Mouse (Mus musculus) urinary bladder, postnatal 14 days (tissue): Measurements from ENCODE around the gene Cry2.
"Not testable (repeated sequence)": the region's sequence is repeated elsewhere in the genome, so short reads cannot be mapped to it uniquely, and the experiment has no call there.

Experiments used
- DNase-seq: peaks from one replicate; pipeline ENCODE4 v3.0.0; 2021; ENCODE audit warnings: low spot score

The Cry2 gene

GRCm38 (mm10) chr2:92433578-92434374 lies at the start of gene Cry2:
Gene Cry2 (minus strand): TSS chr2:92434043.
- peak; percentile 99 for DNase-seq

DNA sequence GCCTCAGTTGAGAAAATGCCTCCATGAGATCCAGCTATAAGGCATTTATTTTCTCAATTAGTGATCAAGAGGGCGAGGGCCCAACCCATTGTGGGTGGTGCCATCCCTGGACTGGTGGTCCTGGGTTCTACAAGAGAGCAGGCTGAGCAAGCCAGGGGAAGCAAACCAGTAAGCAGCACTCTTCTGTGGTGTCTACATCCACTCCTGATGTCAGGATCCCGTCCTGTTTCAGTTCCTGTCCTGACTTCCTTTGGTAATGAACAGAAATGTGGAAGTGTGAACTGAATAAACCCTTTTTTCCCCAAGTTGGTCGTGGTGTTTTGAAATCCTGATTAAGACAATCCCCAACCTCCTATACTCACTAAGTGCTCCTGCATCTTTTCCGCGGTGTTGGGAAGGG lies 49.7 kb upstream of the Cry2 start:
- no peak for DNase-seq

DNA sequence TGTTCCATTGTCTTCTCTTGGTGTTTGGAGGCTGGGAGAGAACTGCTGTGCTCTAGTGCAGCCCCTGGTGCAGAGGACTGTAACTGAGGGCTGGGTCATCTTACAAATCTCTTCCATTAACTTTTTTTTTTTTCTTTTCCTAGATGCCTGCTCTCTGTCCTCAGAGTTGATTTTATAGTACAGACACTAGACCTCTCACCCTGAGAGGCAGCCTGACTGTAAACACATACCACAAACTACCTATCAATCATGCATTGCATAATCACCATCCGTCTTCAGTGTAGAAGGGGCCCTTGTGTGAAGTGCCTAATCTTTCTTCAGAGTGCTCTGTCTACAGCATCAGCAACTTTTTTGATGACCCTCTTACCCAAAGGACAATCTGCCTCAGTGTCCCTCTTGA lies 48.7 kb upstream of the Cry2 start:
- no peak for DNase-seq

DNA sequence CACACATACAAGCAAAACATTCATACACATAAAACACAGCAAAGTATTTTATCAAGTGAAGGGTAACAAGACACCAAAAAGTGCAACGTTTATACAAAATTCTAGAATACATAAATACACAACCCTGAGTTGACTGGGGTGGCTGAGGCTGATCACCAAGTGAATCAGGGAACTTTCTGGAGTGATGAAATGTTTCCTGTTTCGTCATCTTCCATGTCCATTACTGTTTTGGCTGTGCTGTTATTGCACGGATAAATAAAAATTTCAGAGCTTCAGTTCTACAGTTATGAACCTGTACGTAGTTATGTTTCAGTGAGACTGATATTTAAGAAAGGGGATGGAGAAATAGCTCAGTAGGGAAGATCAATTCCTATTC lies 44.5 kb upstream of the Cry2 start:
- no peak for DNase-seq

DNA sequence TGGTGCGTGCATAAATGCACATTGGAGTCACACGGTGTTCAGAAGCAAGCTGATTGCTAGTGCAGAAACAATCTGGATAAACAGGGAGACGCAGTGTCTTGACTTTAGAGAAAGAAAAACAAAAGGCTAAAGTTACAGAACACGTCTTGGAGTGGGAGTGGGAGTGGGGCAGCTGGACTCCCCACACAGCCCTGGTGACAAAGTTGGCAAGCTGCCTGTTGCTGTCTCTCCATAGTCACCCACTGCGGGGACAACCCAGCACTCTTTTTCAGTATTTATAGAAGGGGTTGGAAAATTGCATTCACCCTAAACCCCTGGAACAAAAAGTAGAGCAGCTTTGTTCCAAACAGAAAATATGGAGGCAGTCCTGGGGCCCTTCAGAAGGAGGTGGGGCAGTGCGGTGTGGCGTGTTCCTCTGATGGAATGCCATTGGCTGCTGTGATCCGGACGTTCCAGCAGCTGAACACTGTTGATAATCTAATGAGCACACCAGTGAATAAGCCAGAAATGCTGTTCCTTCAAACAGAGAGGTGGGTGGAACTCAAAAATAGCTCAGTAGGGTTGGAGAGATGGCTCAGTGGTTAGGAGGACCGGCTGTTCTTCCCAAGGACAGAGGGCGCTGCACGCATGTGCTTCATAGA lies 43.9 kb upstream of the Cry2 start:
- no peak for DNase-seq

- DNase-seq, result not testable (repeated sequence)
Observed at GRCm38 (mm10) chr2:92476580-92476979, 42.7 kb upstream of the Cry2 start.

DNA sequence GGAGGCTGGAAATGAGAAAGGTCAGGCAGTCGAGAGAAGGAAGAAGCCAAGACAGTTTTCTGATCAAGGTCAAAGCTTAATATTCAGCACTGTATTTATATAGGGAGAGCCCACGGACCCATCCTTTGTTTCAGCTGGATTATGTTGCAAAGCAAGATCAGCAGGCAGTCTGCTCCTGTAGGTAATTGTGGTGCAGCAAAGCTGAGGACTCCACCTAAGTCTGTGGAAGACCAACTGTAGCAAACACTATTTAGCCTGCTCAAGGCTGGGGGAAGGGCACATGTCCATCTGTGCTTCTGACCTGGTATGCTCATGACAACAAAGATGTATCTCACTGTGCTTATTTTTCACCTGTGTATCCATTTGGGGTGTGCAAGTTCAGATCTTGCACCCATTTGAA lies 41.9 kb upstream of the Cry2 start:
- DNase-seq, result no peak

- no peak for DNase-seq
Observed at GRCm38 (mm10) chr2:92474920-92475319, 41.1 kb upstream of the Cry2 start.

GRCm38 (mm10) chr2:92471886-92472670 lies 38.2 kb upstream of the Cry2 start:
- no peak for DNase-seq

DNA sequence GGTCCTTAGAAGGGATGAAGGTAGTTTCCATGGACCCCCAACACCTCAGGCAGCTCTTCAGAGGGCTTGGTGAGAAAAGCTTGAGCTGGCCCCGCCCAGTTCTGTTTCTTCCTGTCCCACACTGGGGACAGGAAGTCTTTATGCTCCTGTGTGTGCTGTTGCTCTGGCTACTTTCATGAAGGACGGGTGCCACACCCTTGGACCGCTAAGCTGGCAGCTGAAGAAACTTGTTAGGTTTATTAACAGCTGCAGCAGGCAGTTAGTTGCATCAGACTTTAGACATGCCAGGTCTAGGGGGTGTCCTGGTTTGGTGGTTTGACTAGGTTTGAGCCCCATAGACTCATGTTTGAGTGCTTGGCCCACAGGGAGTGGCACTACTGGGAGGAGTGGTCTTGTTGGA lies 30.8 kb upstream of the Cry2 start:
- DNase-seq, result no peak

DNA sequence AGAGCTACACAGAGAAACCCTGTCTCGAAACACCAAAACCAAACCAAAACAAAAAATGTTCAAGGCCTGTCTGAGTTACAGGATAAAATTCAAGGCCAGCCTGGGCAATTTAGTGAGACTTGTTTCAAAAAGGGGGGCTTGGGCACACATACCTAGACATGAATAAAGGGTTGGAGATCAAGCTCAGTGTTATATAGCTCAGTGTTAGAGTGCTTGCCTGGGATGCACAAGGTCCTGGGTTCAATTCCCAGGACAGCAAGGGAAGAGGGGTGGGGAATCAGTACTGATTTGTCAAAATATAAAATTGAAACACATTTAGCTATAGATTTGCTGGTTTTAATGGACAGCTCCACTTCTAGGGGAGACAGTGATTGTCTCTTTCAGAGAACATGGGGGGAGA lies 27.4 kb upstream of the Cry2 start:
- no peak for DNase-seq

- peak; percentile 61 for DNase-seq
Observed at GRCm38 (mm10) chr2:92459921-92460707, 26.3 kb upstream of the Cry2 start, which contains the start of gene Slc35c1. Gene Slc35c1 (minus strand): TSS chr2:92460538.

DNA sequence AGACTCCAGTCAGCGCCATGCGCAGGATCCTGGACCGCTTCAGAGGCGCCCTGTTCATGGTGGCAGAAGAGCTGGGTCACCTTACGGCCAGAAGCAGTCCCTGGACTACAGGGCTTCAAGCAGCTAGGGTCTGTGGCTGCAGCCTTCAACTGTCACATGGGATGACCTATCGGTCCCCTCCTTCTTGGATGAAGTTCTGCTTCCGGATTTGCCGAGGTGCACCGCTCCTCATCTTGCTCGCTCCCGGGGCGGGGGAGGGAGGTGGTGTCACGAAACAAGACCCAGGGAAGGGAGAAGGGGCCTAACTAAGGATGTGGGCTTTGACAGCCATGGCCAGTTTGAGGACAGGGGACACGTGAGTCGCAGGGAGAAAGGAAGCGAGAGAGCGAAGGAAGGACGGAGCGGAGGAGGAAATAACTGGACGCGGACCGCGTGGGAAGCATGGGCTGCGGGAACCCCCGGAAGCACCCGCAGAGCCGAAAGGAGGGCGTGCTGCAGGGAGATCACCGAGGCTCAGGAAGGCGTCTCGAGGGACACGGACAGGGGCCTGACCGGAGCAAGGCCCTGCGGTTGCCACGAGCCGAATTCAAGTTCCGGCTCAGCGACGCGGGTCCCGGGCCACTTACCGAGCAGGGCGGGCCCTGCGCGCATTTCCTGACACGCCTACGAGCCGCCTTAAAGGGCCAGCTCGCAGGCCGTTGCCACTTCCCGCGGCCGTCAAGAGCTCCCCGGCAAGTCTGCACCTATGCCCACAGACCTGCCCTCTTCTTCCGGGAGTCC lies 25.5 kb upstream of the Cry2 start:
- DNase-seq, result peak; percentile 84

- DNase-seq, result no peak
Observed at GRCm38 (mm10) chr2:92458481-92458880, 24.6 kb upstream of the Cry2 start.

DNA sequence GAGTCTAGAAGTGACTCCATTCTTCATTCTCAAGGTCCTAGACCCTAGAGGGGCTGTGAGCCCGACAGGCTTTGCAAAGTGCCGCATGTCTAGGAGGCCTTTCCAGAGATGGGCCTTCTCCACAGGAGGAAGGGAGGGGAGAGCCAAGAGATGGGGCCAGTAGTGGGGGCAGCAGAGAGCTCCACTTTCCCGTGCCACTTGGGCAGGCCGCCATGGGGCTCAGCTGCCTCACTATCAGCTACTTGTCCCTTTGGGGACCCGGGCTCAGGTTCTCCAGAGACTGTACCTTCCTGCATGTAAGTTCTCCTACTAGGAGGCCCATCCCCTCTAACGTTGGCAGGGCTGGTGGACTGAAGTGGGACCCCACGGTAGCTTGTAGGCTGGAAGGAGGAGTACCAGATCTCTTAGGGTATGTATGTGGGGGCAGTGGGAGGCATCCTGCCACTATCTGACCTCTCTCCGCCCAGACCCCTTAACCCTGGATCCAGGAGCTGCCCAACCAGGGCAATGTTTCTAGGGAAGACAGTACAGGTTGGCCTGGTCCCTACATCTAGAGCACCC lies 23.2 kb upstream of the Cry2 start:
- no peak for DNase-seq

DNA sequence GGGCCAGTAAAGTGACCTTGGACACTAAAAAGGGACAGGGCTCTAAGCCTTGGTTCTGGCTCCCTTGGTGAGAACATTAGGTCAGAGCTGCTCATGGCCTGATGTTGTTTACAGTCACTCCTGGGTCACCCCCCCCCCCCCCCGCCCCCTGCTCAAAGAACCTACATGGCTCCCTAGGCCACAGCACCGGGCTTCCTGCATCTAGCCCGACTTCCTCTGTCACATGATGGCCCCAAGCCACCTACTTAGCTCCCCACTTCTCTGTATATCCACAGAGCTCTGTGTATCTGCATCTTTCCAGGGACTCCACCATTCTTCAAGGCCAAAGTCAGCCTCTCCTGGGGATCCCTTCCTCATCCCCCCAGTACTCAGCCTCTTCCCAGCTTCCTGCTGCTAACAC lies 21.9 kb upstream of the Cry2 start:
- DNase-seq, result no peak

DNA sequence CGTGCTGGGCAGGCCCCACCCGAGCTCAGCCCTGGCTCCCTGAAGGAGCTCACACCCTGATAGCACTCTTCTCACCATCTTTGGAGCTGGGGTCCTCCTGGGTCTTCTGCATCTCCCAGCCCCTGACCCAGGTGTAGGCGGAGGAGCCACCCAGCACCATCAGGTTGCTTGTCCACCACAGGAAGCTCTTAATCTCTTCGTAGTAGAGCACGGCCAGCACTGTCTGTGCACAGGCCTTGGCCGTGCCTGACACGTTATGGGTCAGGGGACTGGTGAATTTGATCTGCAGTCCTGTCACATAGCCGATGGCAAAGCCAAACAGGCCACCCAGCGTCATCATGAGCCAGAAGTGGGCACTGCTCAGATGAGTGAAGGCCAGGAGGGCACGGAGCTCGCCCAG lies 20.3 kb upstream of the Cry2 start:
- DNase-seq, result no peak

DNA sequence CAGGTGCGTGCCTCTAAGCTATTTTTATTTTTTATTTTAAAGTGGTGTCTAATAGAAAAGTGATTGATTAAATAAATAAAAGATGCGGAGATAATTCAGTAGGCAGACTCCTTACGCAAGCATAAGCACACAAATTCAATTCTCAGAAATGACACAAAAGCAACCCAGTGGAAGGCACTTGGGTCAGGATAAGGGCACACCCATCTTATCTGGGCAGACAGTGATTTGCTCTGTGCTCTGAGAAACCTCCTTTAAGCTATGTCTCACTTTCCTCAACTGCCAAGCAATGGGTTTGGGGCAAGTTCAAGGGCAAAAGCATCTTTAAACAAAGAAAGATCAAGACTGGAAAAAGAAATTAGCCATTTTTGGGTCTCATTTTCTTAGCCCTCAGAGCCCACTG lies 17.3 kb upstream of the Cry2 start:
- no peak for DNase-seq

DNA sequence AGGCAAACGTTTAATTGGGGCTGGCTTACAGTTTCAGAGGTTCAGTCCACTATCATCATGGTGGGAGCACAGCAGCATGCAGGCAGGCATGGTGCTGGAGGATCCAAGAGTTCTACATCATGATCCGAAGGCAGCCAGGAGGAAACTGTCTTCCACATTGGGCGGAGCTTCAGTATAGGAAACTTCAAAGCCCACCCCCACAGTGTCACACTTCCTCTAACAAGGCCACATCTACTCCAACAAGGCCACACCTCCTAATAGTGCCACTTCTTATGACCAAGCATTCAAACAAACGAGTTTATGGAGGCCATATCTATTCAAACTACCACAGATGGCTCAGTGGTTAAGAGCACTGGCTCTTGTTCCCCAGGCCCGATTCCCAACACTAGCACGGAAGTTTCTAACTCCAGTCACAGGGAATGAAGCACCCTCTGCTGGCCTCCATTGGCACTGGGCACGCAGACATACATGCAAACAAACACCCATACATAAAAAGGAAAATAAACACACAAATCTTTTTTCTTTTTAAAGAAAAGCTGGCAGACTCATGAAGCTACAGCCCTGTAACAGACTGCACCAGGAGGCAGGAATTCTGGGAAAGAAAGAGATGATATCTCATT lies 13.4 kb upstream of the Cry2 start:
- no peak for DNase-seq

GRCm38 (mm10) chr2:92446656-92447055 lies 12.8 kb upstream of the Cry2 start:
- no peak for DNase-seq

GRCm38 (mm10) chr2:92445890-92446289 lies 12.0 kb upstream of the Cry2 start:
- DNase-seq, result no peak
